Mouse (Mus musculus) forebrain, embryonic 11.5 days (tissue): ENCODE results near the gene Spns1. TPM values are rescaled to one million over a fixed set of nuclear protein-coding genes. Genes with fewer than 3 reads are reported as not detected.

Source experiments
- ATAC-seq: fragments of 200-750 bp; cut with Nextera tagmentation; replicated peaks from 2 replicates; pipeline ENCODE4 v1.8.0; 2017; ENCODE audit warnings: moderate TSS enrichment; ENCODE audit not compliant: low FRiP score
- DNase-seq: peaks from one replicate; pipeline ENCODE4 v3.0.0-alpha.2; 2017; ENCODE audit warnings: low spot score
- H3K27ac ChIP-seq: fragments of 300-500 bp; sonication (generic); 2 replicates; pipeline ENCODE4 v1.5.1; 2014; ENCODE audit warnings: low read depth, low read length
- H3K27me3 ChIP-seq: fragments of 300-500 bp; sonication (generic); 2 replicates; pipeline ENCODE4 v1.6.1; 2014; ENCODE audit warnings: mild to moderate bottlenecking, low read length, mixed read lengths; ENCODE audit not compliant: control insufficient read depth, insufficient read depth
- H3K36me3 ChIP-seq: fragments of 300-500 bp; sonication (generic); 2 replicates; pipeline ENCODE4 v1.6.1; 2014; ENCODE audit warnings: mild to moderate bottlenecking, low read length, moderate library complexity, mixed read lengths; ENCODE audit not compliant: control insufficient read depth, insufficient read depth
- H3K4me1 ChIP-seq: fragments of 300-500 bp; sonication (generic); replicated peaks from 2 replicates; pipeline ENCODE4 v1.6.1; 2014; ENCODE audit warnings: low read length, mixed read lengths; ENCODE audit not compliant: control insufficient read depth, insufficient read depth
- H3K4me2 ChIP-seq: fragments of 300-500 bp; sonication (generic); 2 replicates; pipeline ENCODE4 v1.6.1; 2014; ENCODE audit warnings: low read depth, mild to moderate bottlenecking, low read length, moderate library complexity, mixed read lengths; ENCODE audit not compliant: severe bottlenecking
- H3K4me3 ChIP-seq: fragments of 300-500 bp; sonication (generic); 2 replicates; pipeline ENCODE4 v1.5.1; 2014; ENCODE audit warnings: low read depth, low read length
- H3K9ac ChIP-seq: fragments of 300-500 bp; sonication (generic); 2 replicates; pipeline ENCODE4 v1.6.1; 2014; ENCODE audit warnings: low read length
- H3K9me3 ChIP-seq: fragments of 300-500 bp; sonication (generic); 2 replicates; pipeline ENCODE4 v1.6.1; 2016; ENCODE audit warnings: low read length, mixed read lengths; ENCODE audit not compliant: control insufficient read depth
- WGBS: fragments of 180-500 bp; shearing (Covaris S2); extraction: QIAGEN DNeasy Blood & Tissue Kit; methylation state at CpG from one replicate; pipeline ENCODE4 v1.1.7; 2014; 5-methylcytosine and 5-hydroxymethylcytosine counted together
- polyA plus RNA-seq: library from polyadenylated mRNA; unstranded; fragments of >200 nt; fragmentation: Nextera tagmentation; extraction: Ambion mirVana; gene quantifications from 2 replicates; pipeline ENCODE4 v1.2.1, GENCODE M21; 2014

Spns1 gene
- polyA plus RNA-seq, 1 experiment from 2014 or later = 53.9 TPM

DNA sequence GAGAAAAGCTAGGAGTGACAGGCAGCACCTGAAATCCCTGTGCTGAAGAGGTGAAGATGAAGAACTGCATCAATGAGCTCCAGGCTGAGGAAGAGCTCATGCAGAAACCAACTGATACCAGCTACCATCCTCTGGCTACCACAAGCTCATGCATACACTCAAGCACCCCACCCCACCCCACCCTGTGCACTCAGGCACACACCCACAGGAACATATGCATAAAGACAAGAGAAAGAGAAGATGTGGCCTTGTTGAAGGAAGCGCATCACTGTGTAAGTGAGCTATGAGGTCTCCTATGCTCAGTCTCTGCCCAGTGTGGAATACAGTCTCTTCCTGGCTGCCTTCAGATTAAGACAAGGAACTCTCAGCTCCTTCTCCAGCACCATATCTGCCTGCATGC lies 10.9 kb upstream of the Spns1 start:
- 92% methylated on average over 1 of the region's 1 CpGs for WGBS

GRCm38 (mm10) chr7:126383565-126383964 lies 6.3 kb upstream of the Spns1 start:
- H3K9me3 ChIP-seq = no peaks in the 10 kb centered on the region
- no peak for ATAC-seq
- 91% methylated on average over 5 of the region's 5 CpGs for WGBS
- H3K27me3 ChIP-seq = no peaks in the 10 kb centered on the region
- no peak overlapping the region for H3K4me3 ChIP-seq
- H3K27ac ChIP-seq = no peak overlapping the region
- H3K4me1 ChIP-seq = no peaks in the 10 kb centered on the region
- no peak overlapping the region for H3K9ac ChIP-seq
- no peaks in the 10 kb centered on the region; the same call in 1 of the 2 replicates for H3K36me3 ChIP-seq
- H3K4me2 ChIP-seq = no peak overlapping the region
- no peak for DNase-seq

More for the DNA sequence above, 10.9 kb upstream of the Spns1 start:
- Histone ChIP-seq H3K9ac (no peak overlapping the region), H3K27ac (no peak overlapping the region), H3K9me3 (no peaks in the 10 kb centered on the region), H3K4me2 (no peak overlapping the region), H3K27me3 (no peaks in the 10 kb centered on the region), H3K36me3 (no peaks in the 10 kb centered on the region; the same call in 1 of the 2 replicates), H3K4me1 (no peaks in the 10 kb centered on the region), H3K4me3 (no peak overlapping the region)
- ATAC-seq (no peak), DNase-seq (no peak)

DNA sequence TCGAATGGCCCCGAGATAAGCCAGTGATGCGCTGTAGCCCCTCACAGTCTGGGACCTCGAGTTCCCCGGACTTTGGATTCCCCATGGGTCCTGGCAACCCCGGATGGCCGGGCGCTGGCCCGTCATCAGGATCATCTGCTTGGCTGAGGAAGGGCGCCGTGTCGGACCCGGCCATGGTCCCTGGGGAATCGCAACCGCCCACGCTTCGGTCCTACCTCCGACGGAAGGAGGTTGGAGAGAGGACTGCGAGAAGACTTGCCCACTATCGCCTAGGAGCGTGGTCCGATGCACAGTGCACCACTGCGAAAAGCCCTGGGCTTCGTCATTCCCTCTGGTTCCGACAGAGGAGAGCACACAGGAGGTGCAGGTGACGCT lies 360 bp downstream of the Spns1 start:
- peak; percentile 62 for DNase-seq
- H3K9ac ChIP-seq = peak overlapping the region; percentile 80
- under 1% methylated on average over 27 of the region's 27 CpGs for WGBS

GRCm38 (mm10) chr7:126375012-126375411 lies 2.2 kb downstream of the Spns1 start:
- Histone ChIP-seq H3K9ac (no peak overlapping the region), H3K27me3 (no peaks in the 10 kb centered on the region), H3K4me2 (no peak overlapping the region), H3K4me3 (no peak overlapping the region), H3K36me3 (peaks cover 5% of the 10 kb centered on the region; the same call in 1 of the 2 replicates), H3K9me3 (no peaks in the 10 kb centered on the region), H3K4me1 (peaks cover 3% of the 10 kb centered on the region; the same call in 1 of the 2 replicates), H3K27ac (no peak overlapping the region)
- ATAC-seq = no peak
- 78% methylated on average over 5 of the region's 5 CpGs for WGBS
- DNase-seq = no peak

More for the DNA sequence above, 360 bp downstream of the Spns1 start:
- H3K36me3 ChIP-seq = peaks cover 3% of the 10 kb centered on the region; the same call in 1 of the 2 replicates
- no peaks in the 10 kb centered on the region for H3K9me3 ChIP-seq
- H3K4me2 ChIP-seq = peak overlapping the region; percentile 84
- peak overlapping the region; percentile 18; the same call in 1 of the 2 replicates for H3K27ac ChIP-seq
- peak; percentile 75 for ATAC-seq
- H3K4me1 ChIP-seq = peaks cover 3% of the 10 kb centered on the region; the same call in 1 of the 2 replicates
- peak overlapping the region; percentile 89 for H3K4me3 ChIP-seq
- H3K27me3 ChIP-seq = no peaks in the 10 kb centered on the region

DNA sequence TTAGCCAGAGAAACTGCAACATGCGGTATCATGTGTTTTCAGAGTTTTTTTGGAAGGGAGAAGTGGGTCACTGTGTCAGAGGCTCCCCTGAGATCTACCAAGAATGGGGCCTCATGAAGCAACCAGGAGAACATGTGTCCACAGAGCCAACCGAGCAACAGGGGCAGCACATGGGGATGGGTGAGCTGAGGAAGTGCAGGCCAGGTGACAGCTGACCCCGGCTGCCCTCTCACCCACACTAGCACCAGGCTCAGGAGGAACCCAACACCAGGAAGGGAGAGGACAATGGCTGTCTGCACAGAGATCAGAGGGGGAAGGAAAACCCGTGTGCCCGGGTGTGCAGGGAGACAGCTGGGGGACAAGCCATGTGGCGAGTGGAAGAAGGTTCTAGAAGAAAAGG lies 2.7 kb downstream of the Spns1 start:
- Histone ChIP-seq H3K4me1 (peaks cover 3% of the 10 kb centered on the region; the same call in 1 of the 2 replicates), H3K27ac (no peak overlapping the region), H3K9ac (no peak overlapping the region), H3K4me2 (no peak overlapping the region), H3K9me3 (no peaks in the 10 kb centered on the region), H3K27me3 (no peaks in the 10 kb centered on the region), H3K4me3 (no peak overlapping the region), H3K36me3 (peaks cover 5% of the 10 kb centered on the region; the same call in 1 of the 2 replicates)
- ATAC-seq = no peak
- DNase-seq = no peak
- 83% methylated on average over 6 of the region's 6 CpGs for WGBS

DNA sequence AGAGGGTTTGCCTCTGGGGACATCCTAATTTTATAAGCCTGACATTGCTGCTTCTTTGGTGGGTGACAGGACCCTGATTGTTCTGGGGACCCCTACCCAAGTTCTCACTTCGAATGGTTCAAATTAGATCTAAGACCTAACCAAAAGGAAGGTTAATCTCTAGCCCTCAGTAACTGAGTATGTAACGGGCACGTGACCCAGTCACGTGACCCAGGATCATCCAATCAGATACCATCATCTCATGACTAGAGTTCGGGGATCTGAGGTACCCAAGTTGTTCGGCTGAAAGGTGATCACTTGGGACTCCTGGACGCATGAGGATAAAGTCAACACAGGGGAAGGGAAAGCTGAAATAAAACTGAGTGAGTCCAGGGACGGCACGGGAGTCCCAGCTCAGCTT lies 4.2 kb downstream of the Spns1 start:
- no peak for DNase-seq
- no peaks in the 10 kb centered on the region for H3K27me3 ChIP-seq
- peaks cover 3% of the 10 kb centered on the region; the same call in 1 of the 2 replicates for H3K4me1 ChIP-seq
- no peak overlapping the region for H3K4me3 ChIP-seq
- H3K4me2 ChIP-seq = no peak overlapping the region
- WGBS = 91% methylated on average over 9 of the region's 9 CpGs
- H3K36me3 ChIP-seq = peaks cover 5% of the 10 kb centered on the region; the same call in 1 of the 2 replicates
- no peak overlapping the region for H3K27ac ChIP-seq
- H3K9me3 ChIP-seq = no peaks in the 10 kb centered on the region
- no peak for ATAC-seq
- H3K9ac ChIP-seq = no peak overlapping the region

DNA sequence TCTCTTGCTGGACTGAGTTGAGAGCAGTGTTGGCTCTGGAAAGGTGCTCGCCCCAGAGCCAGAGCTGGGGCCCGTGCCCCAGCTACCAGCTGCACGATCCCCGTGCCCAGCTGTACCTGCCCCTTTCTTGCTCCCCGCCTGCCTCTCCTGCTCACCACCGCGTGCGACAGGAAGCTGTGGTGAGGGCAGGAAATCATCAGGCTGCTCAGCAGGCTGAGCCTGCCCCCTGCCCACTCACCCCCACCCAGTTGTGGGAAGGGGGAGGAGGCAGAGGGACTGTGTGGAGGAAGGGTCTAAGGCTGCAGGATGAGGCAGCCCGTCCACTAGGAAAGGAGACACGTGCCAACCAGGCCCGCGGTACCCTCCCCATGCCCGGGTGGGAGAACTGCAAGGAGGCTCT lies 7.9 kb downstream of the Spns1 start, which contains the start of gene Lat:
Lat (minus strand) TSS at position 178 of the 400 bp plus-strand sequence.
- Histone ChIP-seq H3K4me2 (no peak within 1 kb of the TSS), H3K27me3 (no peaks in the 10 kb centered on the region), H3K27ac (no peak within 1 kb of the TSS), H3K9ac (no peak within 1 kb of the TSS), H3K4me1 (no peaks in the 10 kb centered on the region), H3K36me3 (peaks cover 5% of the 10 kb centered on the region; the same call in 1 of the 2 replicates), H3K9me3 (no peaks in the 10 kb centered on the region), H3K4me3 (no peak within 1 kb of the TSS)
- ATAC-seq = no peak
- no peak for DNase-seq
- WGBS = 86% methylated on average over 13 of the region's 13 CpGs

- no peak overlapping the region for H3K9ac ChIP-seq
- H3K4me2 ChIP-seq = no peak overlapping the region
- DNase-seq = no peak
- 88% methylated on average over 8 of the region's 8 CpGs for WGBS
- no peaks in the 10 kb centered on the region for H3K4me1 ChIP-seq
- H3K27ac ChIP-seq = no peak overlapping the region
- no peaks in the 10 kb centered on the region for H3K27me3 ChIP-seq
- no peaks in the 10 kb centered on the region for H3K9me3 ChIP-seq
- H3K4me3 ChIP-seq = no peak overlapping the region
- no peak for ATAC-seq
- peaks cover 5% of the 10 kb centered on the region; the same call in 1 of the 2 replicates for H3K36me3 ChIP-seq
Measured at GRCm38 (mm10) chr7:126368367-126368766, 8.9 kb downstream of the Spns1 start.

DNA sequence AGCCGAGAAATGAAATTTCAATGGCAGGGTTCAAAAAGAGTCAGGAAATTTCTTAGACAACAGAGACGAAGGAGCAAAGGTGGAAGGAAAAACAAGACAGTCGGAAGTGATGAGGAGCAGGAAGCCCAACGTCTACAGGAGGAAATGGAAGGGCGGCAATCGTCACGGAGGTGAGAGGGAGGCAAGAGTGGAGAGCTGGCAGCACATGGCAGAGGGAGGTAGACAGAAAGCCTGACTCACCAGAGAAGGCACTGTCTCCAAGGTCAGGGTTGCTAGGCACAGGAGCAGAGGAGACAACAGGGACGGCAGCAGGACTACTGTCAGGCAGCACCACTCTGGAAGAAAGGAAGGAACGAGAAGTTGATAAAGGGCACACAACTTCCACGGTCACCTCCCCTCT lies 9.6 kb downstream of the Spns1 start:
- no peak overlapping the region for H3K27ac ChIP-seq
- no peak overlapping the region for H3K4me2 ChIP-seq
- no peaks in the 10 kb centered on the region for H3K9me3 ChIP-seq
- H3K27me3 ChIP-seq = no peaks in the 10 kb centered on the region
- ATAC-seq (no peak), DNase-seq (no peak)
- WGBS = 92% methylated on average over 10 of the region's 10 CpGs
- no peak overlapping the region for H3K9ac ChIP-seq
- peaks cover 4% of the 10 kb centered on the region; the same call in 1 of the 2 replicates for H3K36me3 ChIP-seq
- H3K4me1 ChIP-seq = no peaks in the 10 kb centered on the region
- H3K4me3 ChIP-seq = no peak overlapping the region
